Mouse (Mus musculus) cortical plate, adult 2 months (tissue): Measurements from ENCODE around the gene Pitpnc1. TPM values are rescaled to one million over a fixed set of nuclear protein-coding genes. Genes with fewer than 3 reads are reported as not detected.

ENCODE experiments used
- H3K27ac ChIP-seq: fragments of 200-500 bp; 2 replicates; pipeline ENCODE4 v1.5.1; 2012; ENCODE audit warnings: low read length, control low read depth, inconsistent platforms; ENCODE audit not compliant: insufficient read depth
- H3K4me1 ChIP-seq: fragments of 200-500 bp; 2 replicates; pipeline ENCODE4 v1.6.1; 2011; ENCODE audit warnings: low read length; ENCODE audit not compliant: control insufficient read depth, insufficient read depth
- H3K4me3 ChIP-seq: fragments of 200-500 bp; 2 replicates; pipeline ENCODE4 v1.5.1; 2011; ENCODE audit warnings: mild to moderate bottlenecking, low read length, control low read depth; ENCODE audit not compliant: insufficient read depth
- CTCF ChIP-seq: fragments of 200-500 bp; IDR thresholded peaks from 2 replicates; pipeline ENCODE4 v1.5.1; 2011; ENCODE audit warnings: mild to moderate bottlenecking, control low read depth, low read length; ENCODE audit not compliant: insufficient read depth; ENCODE audit errors: extremely low read depth
- POLR2A ChIP-seq: fragments of 200-500 bp; IDR thresholded peaks from 2 replicates; pipeline ENCODE4 v1.6.1; 2011; ENCODE audit warnings: mild to moderate bottlenecking, low read length, control low read depth; ENCODE audit not compliant: insufficient read depth; ENCODE audit errors: extremely low read depth
- polyA plus RNA-seq: library from polyadenylated mRNA; depleted of rRNA; stranded (reverse); fragments of >200 nt; gene quantifications from 2 replicates; pipeline ENCODE4 v1.2.3, GENCODE M21; 2012

The Pitpnc1 gene
- polyA plus RNA-seq, 1 experiment = 35.6 TPM

- Histone ChIP-seq H3K4me3 (no peak overlapping the region), H3K27ac (no peak overlapping the region), H3K4me1 (no peaks in the 10 kb centered on the region; the same call in 1 of the 2 replicates)
- TF ChIP-seq POLR2A (no peak), CTCF (no peak)
Observed at GRCm38 (mm10) chr11:107458286-107458685, 12.2 kb downstream of the Pitpnc1 start.

GRCm38 (mm10) chr11:107457282-107457681 lies 13.2 kb downstream of the Pitpnc1 start:
- TF ChIP-seq POLR2A (no peak), CTCF (no peak)
- Histone ChIP-seq H3K27ac (no peak overlapping the region), H3K4me1 (no peaks in the 10 kb centered on the region; the same call in 1 of the 2 replicates), H3K4me3 (no peak overlapping the region)

- peaks cover 3% of the 10 kb centered on the region; the same call in 1 of the 2 replicates for H3K4me1 ChIP-seq
- TF ChIP-seq CTCF (no peak), POLR2A (no peak)
- H3K4me3 ChIP-seq = no peak overlapping the region
- H3K27ac ChIP-seq = no peak overlapping the region
Observed at GRCm38 (mm10) chr11:107454546-107455462, 15.7 kb downstream of the Pitpnc1 start.

- TF ChIP-seq POLR2A (no peak), CTCF (no peak)
- no peak overlapping the region for H3K27ac ChIP-seq
- no peak overlapping the region for H3K4me3 ChIP-seq
- peaks cover 3% of the 10 kb centered on the region; the same call in 1 of the 2 replicates for H3K4me1 ChIP-seq
Observed at GRCm38 (mm10) chr11:107452053-107452452, 18.4 kb downstream of the Pitpnc1 start.

- H3K4me3 ChIP-seq = no peak overlapping the region
- TF ChIP-seq POLR2A (no peak), CTCF (no peak)
- H3K27ac ChIP-seq = no peak overlapping the region
- H3K4me1 ChIP-seq = peaks cover 4% of the 10 kb centered on the region
Observed at GRCm38 (mm10) chr11:107451106-107451505, 19.4 kb downstream of the Pitpnc1 start.

GRCm38 (mm10) chr11:107450097-107450496 lies 20.4 kb downstream of the Pitpnc1 start:
- Histone ChIP-seq H3K4me3 (no peak overlapping the region), H3K4me1 (peaks cover 4% of the 10 kb centered on the region), H3K27ac (no peak overlapping the region)
- TF ChIP-seq CTCF (no peak), POLR2A (no peak)

GRCm38 (mm10) chr11:107449169-107449910 lies 21.2 kb downstream of the Pitpnc1 start:
- H3K4me1 ChIP-seq = peaks cover 4% of the 10 kb centered on the region
- TF ChIP-seq POLR2A (no peak), CTCF (no peak)
- H3K4me3 ChIP-seq = no peak overlapping the region
- H3K27ac ChIP-seq = no peak overlapping the region

GRCm38 (mm10) chr11:107447915-107448314 lies 22.6 kb downstream of the Pitpnc1 start:
- Histone ChIP-seq H3K27ac (no peak overlapping the region), H3K4me1 (peaks cover 4% of the 10 kb centered on the region), H3K4me3 (no peak overlapping the region)
- TF ChIP-seq CTCF = no peak
- no peak for TF ChIP-seq POLR2A

GRCm38 (mm10) chr11:107447349-107447748 lies 23.1 kb downstream of the Pitpnc1 start:
- no peak overlapping the region for H3K27ac ChIP-seq
- H3K4me1 ChIP-seq = peaks cover 4% of the 10 kb centered on the region
- no peak for TF ChIP-seq CTCF
- TF ChIP-seq POLR2A = no peak
- no peak overlapping the region for H3K4me3 ChIP-seq

- peaks cover 4% of the 10 kb centered on the region for H3K4me1 ChIP-seq
- H3K4me3 ChIP-seq = no peak overlapping the region
- no peak overlapping the region for H3K27ac ChIP-seq
- no peak for TF ChIP-seq CTCF
- no peak for TF ChIP-seq POLR2A
Observed at GRCm38 (mm10) chr11:107446650-107447049, 23.8 kb downstream of the Pitpnc1 start.

- Histone ChIP-seq H3K4me3 (no peak overlapping the region), H3K27ac (no peak overlapping the region), H3K4me1 (peaks cover 2% of the 10 kb centered on the region; the same call in 1 of the 2 replicates)
- TF ChIP-seq POLR2A = no peak
- TF ChIP-seq CTCF = no peak
Observed at GRCm38 (mm10) chr11:107445683-107446082, 24.8 kb downstream of the Pitpnc1 start.
